Mouse (Mus musculus) adrenal gland, postnatal 36 days (tissue): ENCODE data around the gene Ccdc81. TPM values are rescaled to one million over a fixed set of nuclear protein-coding genes. Genes with fewer than 3 reads are reported as not detected.

ENCODE experiments used
- total RNA-seq, 2 experiments: library from RNA; stranded (reverse); gene quantifications; 2 replicates each; pipeline ENCODE4 v1.2.3; 2021

Ccdc81 gene
- total RNA-seq, 2 experiments from 2014 or later, result 0.30 TPM; not detected in 1

Other genes with a start within 250 kb of the Ccdc81 start
- gene Hikeshi, start 37.6 kb upstream of the Ccdc81 start, total RNA-seq, result 10 to 100 TPM; 79.1 to 87.2 TPM
- gene Eed, start 77.4 kb upstream of the Ccdc81 start, total RNA-seq, result 10 to 100 TPM; 41.0 to 56.5 TPM
- 100 to 1,000 TPM; 148 to 152 TPM for gene Picalm, start 226.6 kb upstream of the Ccdc81 start, total RNA-seq